Mouse (Mus musculus): ENCODE results near the gene Creld1.

DNA sequence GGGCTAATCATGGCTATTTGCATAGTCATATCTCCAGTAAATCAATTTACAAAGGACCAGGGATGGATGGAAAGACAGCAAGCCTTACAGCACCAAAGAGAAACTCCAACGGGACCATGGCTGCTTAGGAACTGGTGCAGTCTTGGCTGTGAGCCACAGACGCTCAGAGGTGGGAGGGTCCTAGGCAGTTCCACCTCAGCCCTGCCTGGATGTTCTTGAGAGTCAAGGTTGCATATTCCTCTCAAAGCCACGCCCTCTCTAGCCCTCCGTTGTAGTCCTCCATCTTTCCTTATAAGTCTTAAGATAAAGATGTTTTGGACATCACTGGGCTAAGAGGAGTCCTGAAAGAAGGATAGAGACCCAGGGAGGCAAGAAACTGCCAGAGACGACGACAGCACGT is 19.1 kb upstream of the Creld1 start:
- TF ChIP-seq CTCF (IDR thresholded peaks at IDR 0.05; ENCODE audit: control insufficient read depth, insufficient read depth, insufficient replicate concordance, low read depth, low read length) = no peak
- no peak for TF ChIP-seq POLR2A (IDR thresholded peaks at IDR 0.05; ENCODE audit: control insufficient read depth, low read depth, low read length)

All from testis, adult 2 months (tissue).